Mouse (Mus musculus) bone marrow macrophage, adult 2 months (primary cell): ENCODE measurements around the gene Dpysl4. TPM values are rescaled to one million over a fixed set of nuclear protein-coding genes. Genes with fewer than 3 reads are reported as not detected.

Experiments used
- H3K27ac ChIP-seq: 2 replicates; pipeline ENCODE4 v1.5.1; 2012; ENCODE audit warnings: low read depth, low read length; ENCODE audit not compliant: insufficient read depth
- H3K4me1 ChIP-seq: 2 replicates; pipeline ENCODE4 v1.6.1; 2012; ENCODE audit warnings: low read length; ENCODE audit not compliant: control insufficient read depth, insufficient read depth
- H3K4me3 ChIP-seq: 2 replicates; pipeline ENCODE4 v1.5.1; 2012; ENCODE audit warnings: mild to moderate bottlenecking, low read length, moderate library complexity; ENCODE audit not compliant: insufficient read depth
- CTCF ChIP-seq: IDR thresholded peaks from 2 replicates; pipeline ENCODE4 v1.5.1; 2012; ENCODE audit warnings: low read depth, mild to moderate bottlenecking, low read length, moderate library complexity
- POLR2A ChIP-seq: IDR thresholded peaks from 2 replicates; pipeline ENCODE4 v1.6.1; 2012; ENCODE audit warnings: mild to moderate bottlenecking, low read depth, low read length, borderline replicate concordance
- polyA plus RNA-seq: library from polyadenylated mRNA; stranded (reverse); fragments of >200 nt; gene quantifications from 2 replicates; pipeline ENCODE4 v1.2.4, GENCODE M21; 2012; ENCODE audit not compliant: missing spikeins, insufficient read depth, insufficient read length

The Dpysl4 gene
- polyA plus RNA-seq, 1 experiment = not detected

GRCm38 (mm10) chr7:139119152-139119774 is 33.5 kb downstream of the Dpysl4 start:
- H3K4me1 ChIP-seq = 0 out of 2 replicates have a peak, but pooled peaks cover 2% of the 10 kb centered on the region

GRCm38 (mm10) chr7:139119775-139120153 is 34.0 kb downstream of the Dpysl4 start:
- Histone ChIP-seq H3K4me3 (no peak overlapping the region), H3K27ac (no peak overlapping the region), H3K4me1 (0 out of 2 replicates have a peak, but pooled peaks cover 2% of the 10 kb centered on the region)
- TF ChIP-seq POLR2A (no peak), CTCF (no peak)

More at GRCm38 (mm10) chr7:139119152-139119774, 33.5 kb downstream of the Dpysl4 start:
- TF ChIP-seq POLR2A (no peak), CTCF (peak; percentile 80)
- H3K27ac ChIP-seq = no peak overlapping the region
- no peak overlapping the region for H3K4me3 ChIP-seq

GRCm38 (mm10) chr7:139125881-139126280 is 40.1 kb downstream of the Dpysl4 start:
- no peak overlapping the region for H3K27ac ChIP-seq
- peaks cover 32% of the 10 kb centered on the region for H3K4me1 ChIP-seq
- H3K4me3 ChIP-seq = no peak overlapping the region
- TF ChIP-seq CTCF = no peak
- TF ChIP-seq POLR2A = no peak

GRCm38 (mm10) chr7:139126549-139126948 is 40.7 kb downstream of the Dpysl4 start:
- H3K4me1 ChIP-seq = peaks cover 38% of the 10 kb centered on the region
- no peak overlapping the region for H3K27ac ChIP-seq
- no peak overlapping the region for H3K4me3 ChIP-seq
- TF ChIP-seq CTCF (no peak), POLR2A (no peak)

- Histone ChIP-seq H3K27ac (no peak overlapping the region), H3K4me1 (peaks cover 41% of the 10 kb centered on the region), H3K4me3 (no peak overlapping the region)
- no peak for TF ChIP-seq POLR2A
- no peak for TF ChIP-seq CTCF
These were observed 43.2 kb downstream of the Dpysl4 start for GRCm38 (mm10) chr7:139128994-139129393.

GRCm38 (mm10) chr7:139130361-139130760 is 44.6 kb downstream of the Dpysl4 start:
- TF ChIP-seq POLR2A (no peak), CTCF (no peak)
- Histone ChIP-seq H3K4me1 (peaks cover 38% of the 10 kb centered on the region), H3K4me3 (no peak overlapping the region), H3K27ac (no peak overlapping the region)

- Histone ChIP-seq H3K4me3 (no peak overlapping the region), H3K27ac (peak overlapping the region; percentile 41; the same call in 1 of the 2 replicates), H3K4me1 (peaks cover 30% of the 10 kb centered on the region)
- TF ChIP-seq POLR2A (no peak), CTCF (no peak)
These were observed 45.7 kb downstream of the Dpysl4 start for GRCm38 (mm10) chr7:139131538-139131937.

GRCm38 (mm10) chr7:139133446-139133845 is 47.6 kb downstream of the Dpysl4 start:
- Histone ChIP-seq H3K27ac (no peak overlapping the region), H3K4me3 (no peak overlapping the region), H3K4me1 (peaks cover 27% of the 10 kb centered on the region)
- TF ChIP-seq POLR2A = no peak
- TF ChIP-seq CTCF = no peak

GRCm38 (mm10) chr7:139135236-139135635 is 49.4 kb downstream of the Dpysl4 start:
- no peak overlapping the region for H3K27ac ChIP-seq
- peaks cover 20% of the 10 kb centered on the region for H3K4me1 ChIP-seq
- no peak overlapping the region for H3K4me3 ChIP-seq
- no peak for TF ChIP-seq CTCF
- TF ChIP-seq POLR2A = no peak

GRCm38 (mm10) chr7:139136906-139137491 is 51.2 kb downstream of the Dpysl4 start:
- H3K4me1 ChIP-seq = peaks cover 4% of the 10 kb centered on the region
- TF ChIP-seq CTCF (no peak), POLR2A (no peak)
- no peak overlapping the region for H3K4me3 ChIP-seq
- H3K27ac ChIP-seq = no peak overlapping the region
